Mouse (Mus musculus) ES-E14 (cell line): ENCODE measurements around the gene Gabbr1. TPM values are rescaled to one million over a fixed set of nuclear protein-coding genes. Genes with fewer than 3 reads are reported as not detected.

Experiments used
- DNase-seq: peaks from one replicate; pipeline ENCODE4 v3.0.0-alpha.2; 2013; ENCODE audit warnings: low read depth, low spot score
- H3K27ac ChIP-seq: 2 replicates; pipeline ENCODE4 v1.5.1; 2012; ENCODE audit warnings: low read depth, mild to moderate bottlenecking, low read length, moderate library complexity, mixed read lengths; ENCODE audit not compliant: poor library complexity, insufficient read depth, severe bottlenecking
- H3K36me3 ChIP-seq: 2 replicates; pipeline ENCODE4 v1.6.1; 2012; ENCODE audit warnings: mild to moderate bottlenecking, low read length, moderate library complexity, mixed read lengths; ENCODE audit not compliant: control insufficient read depth, poor library complexity, insufficient read depth, severe bottlenecking
- H3K4me1 ChIP-seq, 2 experiments: fragments of 150-350 bp in 1 of 2; sonication (generic) in 1 of 2; 2 replicates each; pipeline ENCODE4 v1.6.1; 2012; ENCODE audit warnings: low read length in 2 of 2, mild to moderate bottlenecking in 1 of 2, mixed read lengths in 1 of 2; ENCODE audit not compliant: control insufficient read depth in 2 of 2, insufficient read depth in 2 of 2, poor library complexity in 1 of 2
- H3K4me3 ChIP-seq, 2 experiments: fragments of 150-350 bp in 1 of 2; sonication (generic) in 1 of 2; 2 replicates each; pipeline ENCODE4 v1.5.1; 2012; ENCODE audit warnings: low read length in 2 of 2, low read depth in 1 of 2, mild to moderate bottlenecking in 1 of 2, mixed read lengths in 1 of 2; ENCODE audit not compliant: insufficient read depth in 1 of 2, poor library complexity in 1 of 2, severe bottlenecking in 1 of 2
- H3K9ac ChIP-seq: 2 replicates; pipeline ENCODE4 v1.6.1; 2012; ENCODE audit warnings: low read depth, mild to moderate bottlenecking, low read length, mixed read lengths; ENCODE audit not compliant: poor library complexity, insufficient read depth, severe bottlenecking
- H3K9me3 ChIP-seq: fragments of 150-350 bp; sonication (generic); 2 replicates; pipeline ENCODE4 v1.6.1; 2012; ENCODE audit warnings: low read depth, mild to moderate bottlenecking, low read length; ENCODE audit not compliant: control insufficient read depth, insufficient read depth
- CHD2 ChIP-seq: IDR thresholded peaks from 2 replicates; pipeline ENCODE4 v1.6.1; 2014; ENCODE audit warnings: mild to moderate bottlenecking, low read depth, low read length, inconsistent platforms
- HCFC1 ChIP-seq: IDR thresholded peaks from 2 replicates; pipeline ENCODE4 v1.6.1; 2012; ENCODE audit warnings: low read length, inconsistent platforms, borderline replicate concordance; ENCODE audit not compliant: insufficient read depth
- MAFK ChIP-seq: IDR thresholded peaks from 2 replicates; pipeline ENCODE4 v1.6.1; 2014; ENCODE audit warnings: mild to moderate bottlenecking, low read depth, low read length, inconsistent platforms; ENCODE audit not compliant: insufficient read depth
- ZC3H11A ChIP-seq: IDR thresholded peaks from 2 replicates; pipeline ENCODE4 v1.6.1; 2012; ENCODE audit warnings: low read depth, mild to moderate bottlenecking, inconsistent platforms, low read length, borderline replicate concordance
- ZNF384 ChIP-seq: IDR thresholded peaks from 2 replicates; pipeline ENCODE4 v1.6.1; 2012; ENCODE audit warnings: low read depth, low read length, inconsistent platforms
- in situ Hi-C, 2 experiments: fragments of 600-800 bp; cut with MboI; formaldehyde crosslinking; loops; one replicate each; pipeline ENCODE4 v1.15.1; 2025; ENCODE audit warnings: low sequenced_read_pairs in 2 of 2, inconsistent platforms in 1 of 2; ENCODE audit not compliant: unreplicated experiment in 2 of 2
- total RNA-seq: library from RNA; depleted of rRNA; stranded (reverse); fragments of 300-350 nt; gene quantifications from 2 replicates; pipeline ENCODE4 v1.2.3, GENCODE M21; 2012

Gabbr1 gene
- total RNA-seq, 1 experiment: 60.9 TPM

- TF ChIP-seq ZC3H11A (no peak), ZNF384 (no peak), MAFK (no peak), HCFC1 (no peak), CHD2 (no peak)
- H3K4me3 ChIP-seq: no peak overlapping the region
- in situ Hi-C loops: no loop called here
- no peak overlapping the region for H3K9ac ChIP-seq
- no peaks in the 10 kb centered on the region for H3K9me3 ChIP-seq
- H3K36me3 ChIP-seq: peaks cover 64% of the 10 kb centered on the region
- no peak for DNase-seq
- H3K27ac ChIP-seq: no peak overlapping the region
- H3K4me1 ChIP-seq: peaks cover 0 to 2% of the 10 kb centered on the region in 2 experiments; a peak in 2 of 4 replicates
These were observed 11.2 kb downstream of the Gabbr1 start for GRCm38 (mm10) chr17:37056957-37057356.

GRCm38 (mm10) chr17:37061435-37061834 is 15.7 kb downstream of the Gabbr1 start:
- Histone ChIP-seq H3K9me3 (no peaks in the 10 kb centered on the region), H3K9ac (no peak overlapping the region), H3K4me3 (no peak overlapping the region), H3K27ac (no peak overlapping the region), H3K4me1 (peaks cover 0 to 11% of the 10 kb centered on the region in 2 experiments; a peak in 2 of 4 replicates), H3K36me3 (peaks cover 63% of the 10 kb centered on the region)
- TF ChIP-seq ZNF384 (no peak), HCFC1 (no peak), ZC3H11A (no peak), MAFK (no peak), CHD2 (no peak)
- no peak for DNase-seq
- in situ Hi-C loops: no loop called here

GRCm38 (mm10) chr17:37062101-37062641 is 16.4 kb downstream of the Gabbr1 start:
- peaks cover 0 to 11% of the 10 kb centered on the region in 2 experiments; a peak in 2 of 4 replicates for H3K4me1 ChIP-seq
- no peak overlapping the region for H3K4me3 ChIP-seq
- DNase-seq: no peak
- H3K9me3 ChIP-seq: no peaks in the 10 kb centered on the region
- H3K9ac ChIP-seq: no peak overlapping the region; the same call in 1 of the 2 replicates
- TF ChIP-seq CHD2 (no peak), ZNF384 (no peak), HCFC1 (no peak), MAFK (no peak), ZC3H11A (no peak)
- H3K27ac ChIP-seq: no peak overlapping the region
- in situ Hi-C loops: no loop called here
- peaks cover 64% of the 10 kb centered on the region for H3K36me3 ChIP-seq

GRCm38 (mm10) chr17:37063063-37063462 is 17.3 kb downstream of the Gabbr1 start:
- Histone ChIP-seq H3K4me3 (no peak overlapping the region), H3K9ac (no peak overlapping the region), H3K27ac (no peak overlapping the region; the same call in 1 of the 2 replicates), H3K36me3 (peaks cover 69% of the 10 kb centered on the region), H3K9me3 (no peaks in the 10 kb centered on the region), H3K4me1 (peaks cover 0 to 11% of the 10 kb centered on the region in 2 experiments; a peak in 2 of 4 replicates)
- DNase-seq: no peak
- in situ Hi-C loops: no loop called here
- TF ChIP-seq ZNF384: no peak
- no peak for TF ChIP-seq CHD2
- TF ChIP-seq MAFK: no peak
- no peak for TF ChIP-seq HCFC1
- TF ChIP-seq ZC3H11A: no peak
